8 mouse cellular contexts compared by ENCODE assay signal in genomic region chr16:74055061-74055751, GRCm38 (mm10).
DNase-seq lines count a peak whose midpoint lies in the region; ATAC-seq and TF ChIP-seq lines count a peak whose summit lies in the region.

No protein-coding gene starts in this region.

- no peak for TF ChIP-seq POLR2A in lung, adult 2 months (IDR thresholded peaks at IDR 0.05; ENCODE audit: borderline replicate concordance, extremely low read depth, low read depth, low read length)

- TF ChIP-seq CTCF in lung, embryonic 14.5 days (IDR thresholded peaks at IDR 0.05; ENCODE audit: low read depth): no peak
- TF ChIP-seq CTCF in lung, adult 2 months (IDR thresholded peaks at IDR 0.05; ENCODE audit: insufficient read depth, low read length): no peak

- peak overlapping the region; percentile 15; the same call in 1 of the 2 replicates for H3K27ac ChIP-seq in lung, embryonic 14.5 days (ENCODE audit: low read depth)

- 36% methylated on average over 10 of the region's 10 CpGs for WGBS in lung, embryonic 14.5 days
- 51% methylated on average over 10 of the region's 10 CpGs for WGBS in lung, adult 2 months

- peak; percentile 92 for ATAC-seq in lung, embryonic 14.5 days (ENCODE audit: insufficient read depth)

- no peak overlapping the region for H3K4me2 ChIP-seq in lung, embryonic 14.5 days

- H3K9ac ChIP-seq in lung, embryonic 14.5 days: no peak overlapping the region

- H3K4me3 ChIP-seq in lung, embryonic 14.5 days (ENCODE audit: low read depth, low read length): no peak overlapping the region
- H3K4me3 ChIP-seq in lung, adult 2 months (replicated peaks; ENCODE audit: extremely low read depth, low read depth, low read length): no peak overlapping the region

- H3K9me3 ChIP-seq in lung, embryonic 14.5 days (ENCODE audit: low read depth, low read length): no peaks in the 10 kb centered on the region

- intact Hi-C loops in left cerebral cortex, postnatal 14 days (cut with DNase I): no loop called here

- no peaks in the 10 kb centered on the region for H3K4me1 ChIP-seq in lung, embryonic 14.5 days (ENCODE audit: insufficient read depth)
- no peaks in the 10 kb centered on the region for H3K4me1 ChIP-seq in lung, adult 2 months (ENCODE audit: control insufficient read depth, insufficient read depth, low read length)

- no peaks in the 10 kb centered on the region for H3K27me3 ChIP-seq in lung, embryonic 14.5 days (ENCODE audit: insufficient read depth, low read length)

- H3K36me3 ChIP-seq in lung, embryonic 14.5 days (ENCODE audit: insufficient read depth): no peaks in the 10 kb centered on the region

- peak; percentile 3 for DNase-seq in adrenal gland, adult 2 months
- no peak for DNase-seq in adrenal gland, postnatal 4 days (ENCODE audit: low spot score in 2 of 2)
- DNase-seq in lung, embryonic 14.5 days: peak; percentile 82
- DNase-seq in lung, adult 2 months: no peak
- DNase-seq in gastrocnemius, postnatal 25 days: peak; percentile 9
- peak; percentile 37 to 54 for DNase-seq in left cerebral cortex, postnatal 14 days (ENCODE audit: low spot score in 2 of 2)
- peak; percentile 19 for DNase-seq in right cerebral cortex, postnatal 25 days
- DNase-seq in urinary bladder, postnatal 25 days (ENCODE audit: low spot score): no peak

Comparison
In these comparisons a context has a peak if more than half of its experiments do, and no peak if none do; other contexts are left out.
1. DNase-seq: peak in adrenal gland, adult 2 months (single experiment), lung, embryonic 14.5 days (single experiment), gastrocnemius, postnatal 25 days (single experiment), left cerebral cortex, postnatal 14 days (2 of 2) and right cerebral cortex, postnatal 25 days (single experiment); none in adrenal gland, postnatal 4 days (0 of 2), lung, adult 2 months (single experiment) and urinary bladder, postnatal 25 days (single experiment).